Mouse (Mus musculus) E14TG2a.4 (cell line): Measurements from ENCODE around the gene Slc52a3.
A peak's percentile ranks its signal among the peaks of the same experiment; 100 is the strongest.

Source experiments
- H3K27me3 ChIP-seq: 2 replicates; pipeline ENCODE4 v1.6.1; 2014; ENCODE audit warnings: low read length, control low read depth; ENCODE audit not compliant: insufficient read depth
- H3K36me3 ChIP-seq: 2 replicates; pipeline ENCODE4 v1.6.1; 2014; ENCODE audit warnings: low read length, control low read depth; ENCODE audit not compliant: insufficient read depth
- H3K4me1 ChIP-seq: replicated peaks from 2 replicates; pipeline ENCODE4 v1.6.1; 2014; ENCODE audit warnings: low read depth, low read length, control low read depth
- H3K4me3 ChIP-seq: replicated peaks from 2 replicates; pipeline ENCODE4 v1.5.1; 2014; ENCODE audit warnings: mild to moderate bottlenecking, low read length
- H3K9me3 ChIP-seq: 2 replicates; pipeline ENCODE4 v1.6.1; 2014; ENCODE audit warnings: low read length, control low read depth
- CTCF ChIP-seq: conservative IDR thresholded peaks from 2 replicates; pipeline ENCODE4 v1.5.1; 2014; ENCODE audit warnings: low read length
- NANOG ChIP-seq: IDR thresholded peaks from 2 replicates; pipeline ENCODE4 v1.6.1; 2014; ENCODE audit warnings: borderline replicate concordance, low read length, mixed read lengths
- POU5F1 ChIP-seq: IDR thresholded peaks from 2 replicates; pipeline ENCODE4 v1.6.1; 2014; ENCODE audit warnings: low read length, borderline replicate concordance

Gene Slc52a3

DNA sequence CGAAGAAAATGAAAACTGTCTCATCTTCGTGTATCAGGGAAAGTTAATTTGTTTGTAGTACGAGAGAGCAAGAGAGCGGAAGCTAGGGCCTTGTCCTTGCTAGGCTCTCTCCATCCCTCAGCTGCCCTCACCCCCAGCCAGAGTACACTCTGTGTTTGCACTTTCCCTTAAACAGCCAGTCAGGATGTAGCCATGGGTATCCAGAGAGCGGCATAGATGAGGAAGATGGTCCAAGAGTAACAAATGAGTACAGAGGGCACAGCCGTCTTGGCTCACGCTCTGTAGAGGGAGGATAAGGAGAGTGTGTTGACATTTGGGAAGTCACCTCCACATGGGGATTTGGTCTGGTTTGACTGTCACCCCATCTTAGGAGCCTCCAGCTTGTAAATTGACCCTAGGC is 14.3 kb downstream of the Slc52a3 start:
- no peaks in the 10 kb centered on the region for H3K9me3 ChIP-seq
- H3K4me1 ChIP-seq: peaks cover 93% of the 10 kb centered on the region
- no peaks in the 10 kb centered on the region for H3K27me3 ChIP-seq
- TF ChIP-seq POU5F1 (no peak), CTCF (no peak), NANOG (no peak)
- H3K36me3 ChIP-seq: no peaks in the 10 kb centered on the region
- peak overlapping the region; percentile 67 for H3K4me3 ChIP-seq

DNA sequence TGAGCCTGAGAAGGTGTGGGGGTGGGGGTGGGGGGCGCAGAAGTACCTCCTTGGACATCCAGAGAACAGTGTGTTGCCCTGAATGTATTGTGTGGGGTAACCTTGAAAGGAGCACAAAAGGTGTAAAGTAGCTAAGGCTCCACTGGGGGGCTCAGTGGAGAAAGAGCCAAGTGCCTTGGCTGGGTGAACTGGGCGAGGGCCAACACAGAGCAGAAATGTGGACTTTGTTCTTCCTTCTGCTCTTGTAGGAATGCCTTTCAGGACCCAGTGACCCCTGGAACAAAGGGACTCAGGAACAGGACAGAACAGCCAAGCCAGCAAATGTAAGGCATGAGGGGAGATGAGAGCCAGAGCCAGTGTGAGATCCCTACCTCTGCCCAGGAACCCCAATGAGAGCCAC is 15.4 kb downstream of the Slc52a3 start:
- Histone ChIP-seq H3K4me1 (peaks cover 92% of the 10 kb centered on the region), H3K9me3 (no peaks in the 10 kb centered on the region), H3K4me3 (peak overlapping the region; percentile 67), H3K36me3 (no peaks in the 10 kb centered on the region), H3K27me3 (no peaks in the 10 kb centered on the region)
- TF ChIP-seq POU5F1 (no peak), CTCF (peak; percentile 11; the same call in 1 of the 2 replicates)

DNA sequence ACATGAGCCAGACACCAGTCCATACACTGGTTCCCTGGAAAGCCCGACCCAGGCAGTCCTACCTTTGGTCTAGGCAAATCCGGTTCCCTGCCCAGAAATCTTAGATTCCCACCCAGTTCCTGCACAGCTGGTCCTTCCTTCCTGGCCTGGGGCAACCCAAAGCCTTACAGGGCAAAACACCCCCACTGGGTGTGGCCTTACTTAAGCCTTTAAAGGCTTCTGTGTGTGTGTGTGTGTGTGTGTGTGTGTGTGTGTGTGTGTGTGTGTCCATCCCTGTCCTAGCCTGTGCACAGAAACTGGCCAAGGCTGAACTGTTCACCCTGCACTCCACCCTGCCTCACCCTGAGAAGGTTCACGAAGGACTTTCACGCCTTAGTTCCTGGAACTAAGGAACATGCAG is 15.9 kb downstream of the Slc52a3 start:
- no peaks in the 10 kb centered on the region for H3K9me3 ChIP-seq
- H3K4me1 ChIP-seq: peaks cover 90% of the 10 kb centered on the region
- no peaks in the 10 kb centered on the region for H3K36me3 ChIP-seq
- no peaks in the 10 kb centered on the region for H3K27me3 ChIP-seq
- H3K4me3 ChIP-seq: peak overlapping the region; percentile 67
- TF ChIP-seq NANOG: no peak
- TF ChIP-seq POU5F1: no peak
- no peak for TF ChIP-seq CTCF

DNA sequence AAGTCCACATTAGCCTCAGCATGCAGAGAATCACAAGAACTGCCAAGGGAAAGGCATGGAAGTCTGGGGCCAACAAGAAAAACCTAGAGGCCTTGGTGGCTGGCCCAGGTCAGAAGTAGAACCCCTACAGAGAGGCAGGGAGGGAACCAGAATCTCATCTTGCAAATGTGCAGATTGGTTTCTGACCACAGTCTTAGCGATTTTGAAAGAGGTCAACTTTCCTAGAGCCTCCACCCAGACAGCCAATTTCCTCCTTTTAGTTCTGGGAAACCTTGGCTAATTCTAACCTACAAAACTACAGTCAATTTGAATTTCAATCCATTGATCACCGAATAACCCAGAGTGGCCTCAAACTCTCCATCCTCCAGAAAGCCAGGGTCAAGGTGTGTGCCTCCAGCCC is 16.4 kb downstream of the Slc52a3 start:
- TF ChIP-seq POU5F1 (no peak), NANOG (peak; percentile 19; the same call in 1 of the 2 replicates), CTCF (no peak)
- no peaks in the 10 kb centered on the region for H3K9me3 ChIP-seq
- H3K4me1 ChIP-seq: peaks cover 85% of the 10 kb centered on the region
- H3K36me3 ChIP-seq: no peaks in the 10 kb centered on the region
- no peaks in the 10 kb centered on the region for H3K27me3 ChIP-seq
- peak overlapping the region; percentile 67 for H3K4me3 ChIP-seq

DNA sequence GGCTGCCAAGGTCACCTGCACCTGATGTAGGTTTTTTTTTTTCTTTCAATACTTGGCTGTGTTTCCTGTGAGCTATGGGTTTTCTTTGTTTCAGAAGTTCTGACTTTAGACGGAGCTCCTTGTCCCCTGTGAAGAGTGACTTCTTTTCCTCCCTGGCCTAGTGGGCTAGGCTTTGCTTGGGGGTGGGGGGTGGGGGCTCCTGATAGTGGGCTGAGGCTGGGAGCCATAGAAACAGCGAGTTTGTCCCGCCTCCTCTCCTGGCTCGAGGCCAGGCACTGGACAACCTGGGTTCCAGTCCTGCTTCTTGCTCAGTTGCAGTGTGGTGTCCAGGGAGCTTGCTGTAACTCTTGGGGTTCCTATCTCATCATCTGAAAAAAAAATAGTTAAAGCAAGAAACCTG is 19.7 kb downstream of the Slc52a3 start:
- Histone ChIP-seq H3K4me1 (peaks cover 64% of the 10 kb centered on the region), H3K9me3 (no peaks in the 10 kb centered on the region), H3K27me3 (no peaks in the 10 kb centered on the region), H3K36me3 (no peaks in the 10 kb centered on the region), H3K4me3 (peak overlapping the region; percentile 17; the same call in 1 of the 2 replicates)
- no peak for TF ChIP-seq CTCF
- no peak for TF ChIP-seq NANOG
- TF ChIP-seq POU5F1: no peak

DNA sequence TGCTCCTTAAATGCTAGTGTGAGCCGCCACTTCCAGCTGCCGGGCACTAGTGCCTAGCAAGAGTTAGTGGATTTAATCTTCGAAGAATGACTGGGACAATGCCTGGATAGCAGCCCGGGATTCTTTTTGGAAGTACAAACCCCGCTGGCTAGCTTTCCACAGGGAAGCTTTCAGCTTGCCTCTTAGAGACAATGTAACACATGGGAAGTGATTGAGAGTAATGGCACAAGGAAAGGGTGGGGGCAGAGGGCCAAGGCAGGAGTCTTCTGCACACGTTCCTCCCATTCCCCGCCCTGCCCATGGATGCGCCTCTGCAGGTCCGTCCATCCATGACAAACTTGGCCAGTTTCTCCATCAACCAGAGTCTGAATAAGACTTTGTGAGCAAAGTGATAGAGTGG is 20.4 kb downstream of the Slc52a3 start:
- Histone ChIP-seq H3K9me3 (no peaks in the 10 kb centered on the region), H3K4me3 (0 out of 2 replicates have a peak overlapping the region, but pooled peaks have one; percentile 17), H3K4me1 (peaks cover 64% of the 10 kb centered on the region), H3K27me3 (no peaks in the 10 kb centered on the region), H3K36me3 (no peaks in the 10 kb centered on the region)
- TF ChIP-seq CTCF (no peak), NANOG (no peak), POU5F1 (no peak)

DNA sequence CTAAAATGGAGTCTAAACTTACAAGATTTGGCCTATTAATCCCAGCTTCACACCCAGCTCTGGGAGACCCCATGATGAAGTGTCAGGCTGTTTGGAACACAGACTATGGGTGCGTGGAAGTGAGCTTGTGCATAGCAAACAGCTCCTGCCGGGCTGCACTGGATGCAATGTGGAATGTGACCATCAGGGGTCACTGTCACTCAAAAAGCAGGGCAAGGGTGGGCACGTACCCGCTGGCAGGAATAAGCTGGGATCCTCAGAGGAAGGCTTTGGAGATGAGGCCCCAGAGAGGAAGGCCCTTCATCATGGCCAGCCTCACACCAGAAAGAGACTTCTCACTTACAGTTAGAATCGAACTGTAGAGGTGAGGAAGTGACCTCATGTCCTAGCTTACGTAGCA is 23.9 kb downstream of the Slc52a3 start:
- H3K27me3 ChIP-seq: no peaks in the 10 kb centered on the region
- H3K36me3 ChIP-seq: no peaks in the 10 kb centered on the region
- peaks cover 52% of the 10 kb centered on the region for H3K4me1 ChIP-seq
- H3K4me3 ChIP-seq: 0 out of 2 replicates have a peak overlapping the region, but pooled peaks have one; percentile 1
- no peaks in the 10 kb centered on the region for H3K9me3 ChIP-seq
- TF ChIP-seq CTCF (peak; percentile 90), POU5F1 (no peak)

DNA sequence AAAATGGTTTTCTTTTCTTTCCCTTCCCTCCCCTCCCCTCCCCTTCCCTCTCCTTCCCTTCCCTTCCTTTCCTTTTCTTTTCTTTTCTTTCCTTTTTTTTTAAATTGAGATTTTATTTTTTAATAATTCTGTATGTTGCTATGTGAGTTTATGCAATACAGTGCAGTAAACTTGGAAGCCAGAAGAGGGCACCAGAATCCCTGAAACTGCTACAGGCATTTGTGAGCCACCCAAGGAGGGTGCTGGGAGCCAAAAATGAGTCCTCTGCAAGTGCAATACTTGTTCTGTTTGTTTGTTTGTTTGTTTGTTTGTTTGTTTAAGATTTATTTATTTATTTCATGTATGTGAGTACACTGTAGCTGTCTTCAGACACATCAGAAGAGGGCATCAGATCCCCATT is 25.7 kb downstream of the Slc52a3 start:
- H3K9me3 ChIP-seq: no peaks in the 10 kb centered on the region
- TF ChIP-seq CTCF: peak; percentile 36
- TF ChIP-seq POU5F1: no peak
- no peak for TF ChIP-seq NANOG
- no peaks in the 10 kb centered on the region for H3K36me3 ChIP-seq
- H3K4me1 ChIP-seq: peaks cover 37% of the 10 kb centered on the region
- H3K27me3 ChIP-seq: no peaks in the 10 kb centered on the region
- no peak overlapping the region for H3K4me3 ChIP-seq

DNA sequence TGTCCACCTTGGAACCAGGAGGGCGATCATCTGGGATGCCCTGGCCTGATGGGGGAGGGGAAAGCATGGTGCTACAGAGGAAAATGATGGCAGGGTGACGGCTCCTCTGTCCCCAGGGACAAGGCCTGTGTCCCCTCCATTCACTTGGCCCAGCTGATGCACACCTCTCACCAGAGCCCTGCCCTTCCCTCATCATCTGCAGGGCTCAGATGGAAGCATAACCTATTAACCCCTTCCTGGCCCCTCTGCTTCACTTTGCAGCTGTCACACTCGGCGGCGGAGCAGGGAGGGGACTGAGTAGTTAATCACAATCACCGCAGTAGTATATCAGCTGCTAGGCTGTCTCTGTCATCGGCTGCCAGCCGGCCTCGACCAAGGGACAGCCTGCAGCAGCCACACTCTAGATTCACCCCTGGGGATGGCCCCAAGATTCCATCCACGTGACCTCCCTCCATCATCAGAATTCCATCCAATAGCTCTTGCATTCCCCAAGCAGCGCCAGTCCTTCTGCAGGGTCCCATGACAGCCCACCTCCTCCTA is 28.6 kb downstream of the Slc52a3 start:
- Histone ChIP-seq H3K27me3 (0 out of 2 replicates have a peak, but pooled peaks cover 4% of the 10 kb centered on the region), H3K4me1 (peaks cover 46% of the 10 kb centered on the region), H3K36me3 (no peaks in the 10 kb centered on the region), H3K9me3 (no peaks in the 10 kb centered on the region), H3K4me3 (no peak overlapping the region)
- no peak for TF ChIP-seq POU5F1
- no peak for TF ChIP-seq NANOG
- no peak for TF ChIP-seq CTCF
